In genomic region chr6:34907696-34908260, GRCm38 (mm10) we compare ENCODE assay signal across 11 mouse cellular contexts. TPM values are rescaled to one million over a fixed set of nuclear protein-coding genes. Genes with fewer than 3 reads are reported as not detected.
DNase-seq lines count a peak whose midpoint lies in the region; ATAC-seq lines count a peak whose summit lies in the region.
"Had no signal": no experiment of that assay in that cellular context is flagged by ENCODE, and none has a peak within 500 bp of the region (broad histone marks: within the 10 kb centered on the region; RNA-seq: fewer than 3 reads in every experiment).

No protein-coding gene starts in this region.

- H3K4me3 ChIP-seq in heart, embryonic 11.5 days (ENCODE audit: low read depth, low read length) = no peak overlapping the region
- no peak overlapping the region for H3K4me3 ChIP-seq in lung, embryonic 15.5 days
- H3K4me3 ChIP-seq in neural tube, embryonic 15.5 days (replicated peaks) = no peak overlapping the region

- peaks cover 37% of the 10 kb centered on the region for H3K4me1 ChIP-seq in heart, embryonic 11.5 days (ENCODE audit: control insufficient read depth, insufficient read depth, low read length)
- peaks cover 45% of the 10 kb centered on the region for H3K4me1 ChIP-seq in lung, embryonic 15.5 days
- H3K4me1 ChIP-seq in neural tube, embryonic 15.5 days = peaks cover 27% of the 10 kb centered on the region

- no peak for ATAC-seq in heart, embryonic 11.5 days (replicated peaks; ENCODE audit: insufficient number of reproducible peaks, low FRiP score, low TSS enrichment)
- no peak for ATAC-seq in lung, embryonic 15.5 days (ENCODE audit: borderline replicate concordance, extremely low read depth, low FRiP score, low TSS enrichment)
- ATAC-seq in erythroid progenitor cell, adult 5-6 weeks (replicated peaks; ENCODE audit: low FRiP score, poor library complexity, severe bottlenecking) = 0 out of 2 replicates have a peak, but pooled peaks have one; percentile 3
- no peak for ATAC-seq in neural tube, embryonic 15.5 days (ENCODE audit: low FRiP score)
- ATAC-seq: hindbrain, postnatal 0 days had no signal

- H3K9ac ChIP-seq in heart, embryonic 11.5 days (ENCODE audit: low read depth, low read length) = peak overlapping the region; percentile 22; the same call in 1 of the 2 replicates
- H3K9ac ChIP-seq in lung, embryonic 15.5 days = no peak overlapping the region
- H3K9ac ChIP-seq in neural tube, embryonic 15.5 days (replicated peaks) = no peak overlapping the region

- no peak for DNase-seq in heart, adult 9 months (ENCODE audit: low spot score in 2 of 2)
- DNase-seq in lung, postnatal 10 days = no peak
- peak; percentile 60 for DNase-seq in lung, postnatal 36 days
- DNase-seq in left cerebral cortex, adult 11 months (ENCODE audit: low spot score) = no peak

- H3K27me3 ChIP-seq in heart, embryonic 11.5 days (ENCODE audit: control insufficient read depth, insufficient read depth, low read length) = no peaks in the 10 kb centered on the region
- no peaks in the 10 kb centered on the region for H3K27me3 ChIP-seq in lung, embryonic 15.5 days
- no peaks in the 10 kb centered on the region for H3K27me3 ChIP-seq in neural tube, embryonic 15.5 days (replicated peaks)

- peaks cover 13% of the 10 kb centered on the region; the same call in 1 of the 2 replicates for H3K36me3 ChIP-seq in heart, embryonic 11.5 days (ENCODE audit: control insufficient read depth, insufficient read depth, low read length)
- peaks cover 35% of the 10 kb centered on the region for H3K36me3 ChIP-seq in lung, embryonic 15.5 days
- H3K36me3 ChIP-seq in neural tube, embryonic 15.5 days = peaks cover 44% of the 10 kb centered on the region

- H3K9me3 ChIP-seq in heart, embryonic 11.5 days (replicated peaks; ENCODE audit: control insufficient read depth, low read length) = no peaks in the 10 kb centered on the region
- H3K9me3 ChIP-seq in lung, embryonic 15.5 days = no peaks in the 10 kb centered on the region
- no peaks in the 10 kb centered on the region for H3K9me3 ChIP-seq in neural tube, embryonic 15.5 days (replicated peaks)

- H3K27ac ChIP-seq in heart, embryonic 11.5 days (ENCODE audit: low read depth, low read length) = peak overlapping the region; percentile 57; the same call in 1 of the 2 replicates
- H3K27ac ChIP-seq in lung, embryonic 15.5 days = 0 out of 2 replicates have a peak overlapping the region, but pooled peaks have one; percentile 2
- no peak overlapping the region for H3K27ac ChIP-seq in neural tube, embryonic 15.5 days (replicated peaks)
- H3K27ac ChIP-seq: hindbrain, postnatal 0 days had no signal

- 79% methylated on average over 18 of the region's 18 CpGs for WGBS in heart, embryonic 11.5 days (ENCODE audit: insufficient replicate concordance)
- WGBS in lung, embryonic 15.5 days = 77% methylated on average over 18 of the region's 18 CpGs
- WGBS in neural tube, embryonic 15.5 days = 92% methylated on average over 18 of the region's 18 CpGs

- peak overlapping the region; percentile 45 for H3K4me2 ChIP-seq in heart, embryonic 11.5 days
- no peak overlapping the region for H3K4me2 ChIP-seq in lung, embryonic 15.5 days
- H3K4me2 ChIP-seq in neural tube, embryonic 15.5 days = no peak overlapping the region

RNA-seq across cellular contexts. Expression of gene Wdr91, which starts 2.9 kb away (rescaled TPM):
- 12.4 and 13.0 TPM in 2 replicates for polyA plus RNA-seq in heart, embryonic 11.5 days (2014; fragmentation: Nextera tagmentation; extraction: Ambion mirVana)
- polyA plus RNA-seq in lung, embryonic 15.5 days (2015; fragmentation: Nextera tagmentation; extraction: Ambion mirVana) = 15.8 and 17.2 TPM in 2 replicates
- 35.6 and 63.1 TPM in 2 replicates for total RNA-seq in erythroid progenitor cell, adult 5-6 weeks (2015; ENCODE audit: low replicate concordance)
- total RNA-seq in erythroid progenitor cell, adult 5-6 weeks (2017; ENCODE audit: low replicate concordance) = 74.3 and 74.4 TPM in 2 replicates
- polyA plus RNA-seq in neural tube, embryonic 15.5 days (2015; fragmentation: Nextera tagmentation; extraction: Ambion mirVana) = 13.4 and 15.1 TPM in 2 replicates

RNA-seq across cellular contexts. Expression of gene Stra8, which starts 12.2 kb away (rescaled TPM):
- not detected in 2 replicates for polyA plus RNA-seq in heart, embryonic 11.5 days (2014; fragmentation: Nextera tagmentation; extraction: Ambion mirVana)
- polyA plus RNA-seq in lung, embryonic 15.5 days (2015; fragmentation: Nextera tagmentation; extraction: Ambion mirVana) = not detected in 2 replicates
- not detected in 2 replicates for total RNA-seq in erythroid progenitor cell, adult 5-6 weeks (2015; ENCODE audit: low replicate concordance)
- total RNA-seq in erythroid progenitor cell, adult 5-6 weeks (2017; ENCODE audit: low replicate concordance) = not detected in 2 replicates
- polyA plus RNA-seq in neural tube, embryonic 15.5 days (2015; fragmentation: Nextera tagmentation; extraction: Ambion mirVana) = not detected in 2 replicates
- total RNA-seq: hindbrain, postnatal 0 days; layer of hippocampus, postnatal 14 days had no signal
- polyA plus RNA-seq: gonadal fat pad, adult 2 months; hindbrain, postnatal 0 days had no signal

RNA-seq across cellular contexts. Expression of gene Cyren, which starts 29.9 kb away (rescaled TPM):
- 10.2 and 11.2 TPM in 2 replicates for polyA plus RNA-seq in heart, embryonic 11.5 days (2014; fragmentation: Nextera tagmentation; extraction: Ambion mirVana)
- 21.6 and 22.4 TPM in 2 replicates for polyA plus RNA-seq in lung, embryonic 15.5 days (2015; fragmentation: Nextera tagmentation; extraction: Ambion mirVana)
- total RNA-seq in erythroid progenitor cell, adult 5-6 weeks (2015; ENCODE audit: low replicate concordance) = 6.7 and 10.5 TPM in 2 replicates
- 6.7 and 9.4 TPM in 2 replicates for total RNA-seq in erythroid progenitor cell, adult 5-6 weeks (2017; ENCODE audit: low replicate concordance)
- 8.8 and 10.6 TPM in 2 replicates for polyA plus RNA-seq in neural tube, embryonic 15.5 days (2015; fragmentation: Nextera tagmentation; extraction: Ambion mirVana)

RNA-seq across cellular contexts. Expression of gene Tmem140, which starts 44.8 kb away (rescaled TPM):
- polyA plus RNA-seq in heart, embryonic 11.5 days (2014; fragmentation: Nextera tagmentation; extraction: Ambion mirVana) = 0.39 and 0.62 TPM in 2 replicates
- 4.9 and 5.4 TPM in 2 replicates for polyA plus RNA-seq in lung, embryonic 15.5 days (2015; fragmentation: Nextera tagmentation; extraction: Ambion mirVana)
- total RNA-seq in erythroid progenitor cell, adult 5-6 weeks (2015; ENCODE audit: low replicate concordance) = 3.8 TPM in 1 of 2 replicates, not detected in the other
- 3.6 and 5.4 TPM in 2 replicates for total RNA-seq in erythroid progenitor cell, adult 5-6 weeks (2017; ENCODE audit: low replicate concordance)
- polyA plus RNA-seq in neural tube, embryonic 15.5 days (2015; fragmentation: Nextera tagmentation; extraction: Ambion mirVana) = 1.1 and 2.6 TPM in 2 replicates
